Mouse (Mus musculus) bone marrow, adult 2 months (tissue): ENCODE results near the gene Pdxdc1.

Experiments used
- CTCF ChIP-seq: fragments of 200-500 bp; IDR thresholded peaks from 2 replicates; pipeline ENCODE4 v1.5.1; 2011; ENCODE audit warnings: low read length, control low read depth; ENCODE audit not compliant: control insufficient read depth, insufficient read depth
- POLR2A ChIP-seq: fragments of 200-500 bp; IDR thresholded peaks from 2 replicates; pipeline ENCODE4 v1.6.1; 2011; ENCODE audit warnings: low read depth, mild to moderate bottlenecking, control low read depth, low read length, borderline replicate concordance; ENCODE audit not compliant: control insufficient read depth

- no peak for TF ChIP-seq POLR2A
- no peak for TF ChIP-seq CTCF
Measured at GRCm38 (mm10) chr16:13898981-13899380, 4.0 kb downstream of the Pdxdc1 start.
